Mouse (Mus musculus) hindbrain, embryonic 11.5 days (tissue): ENCODE results near the gene Cdk9. TPM values are rescaled to one million over a fixed set of nuclear protein-coding genes. Genes with fewer than 3 reads are reported as not detected.

Source experiments
- ATAC-seq: fragments of 200-750 bp; cut with Nextera tagmentation; 2 replicates; pipeline ENCODE4 v1.8.0; 2017; ENCODE audit warnings: mild to moderate bottlenecking, moderate TSS enrichment, moderate library complexity; ENCODE audit not compliant: low FRiP score
- DNase-seq: peaks from one replicate; pipeline ENCODE4 v3.0.0-alpha.2; 2015; ENCODE audit warnings: low spot score
- H3K27ac ChIP-seq: fragments of 300-500 bp; sonication (generic); 2 replicates; pipeline ENCODE4 v1.5.1; 2014; ENCODE audit warnings: mild to moderate bottlenecking, low read depth, low read length
- H3K27me3 ChIP-seq: fragments of 300-500 bp; sonication (generic); 2 replicates; pipeline ENCODE4 v1.6.1; 2014; ENCODE audit warnings: mild to moderate bottlenecking, low read length, moderate library complexity, mixed read lengths; ENCODE audit not compliant: control insufficient read depth, insufficient read depth
- H3K36me3 ChIP-seq: fragments of 300-500 bp; sonication (generic); 2 replicates; pipeline ENCODE4 v1.6.1; 2014; ENCODE audit warnings: mild to moderate bottlenecking, low read length, moderate library complexity, mixed read lengths; ENCODE audit not compliant: control insufficient read depth, insufficient read depth
- H3K4me1 ChIP-seq: fragments of 300-500 bp; sonication (generic); replicated peaks from 2 replicates; pipeline ENCODE4 v1.6.1; 2014; ENCODE audit warnings: low read length, mixed read lengths; ENCODE audit not compliant: control insufficient read depth, insufficient read depth
- H3K4me2 ChIP-seq: fragments of 300-500 bp; sonication (generic); replicated peaks from 2 replicates; pipeline ENCODE4 v1.6.1; 2014; ENCODE audit warnings: mild to moderate bottlenecking, low read depth, low read length
- H3K4me3 ChIP-seq: fragments of 300-500 bp; sonication (generic); 2 replicates; pipeline ENCODE4 v1.5.1; 2014; ENCODE audit warnings: low read depth, low read length
- H3K9ac ChIP-seq: fragments of 300-500 bp; sonication (generic); 2 replicates; pipeline ENCODE4 v1.6.1; 2014; ENCODE audit warnings: low read depth, low read length
- H3K9me3 ChIP-seq: fragments of 300-500 bp; sonication (generic); 2 replicates; pipeline ENCODE4 v1.6.1; 2016; ENCODE audit warnings: low read length; ENCODE audit not compliant: control insufficient read depth
- WGBS: fragments of 180-500 bp; shearing (Covaris S2); extraction: QIAGEN DNeasy Blood & Tissue Kit; methylation state at CpG from one replicate; pipeline ENCODE4 v1.1.7; 2014; 5-methylcytosine and 5-hydroxymethylcytosine counted together
- polyA plus RNA-seq: library from polyadenylated mRNA; unstranded; fragments of >200 nt; fragmentation: Nextera tagmentation; extraction: Ambion mirVana; gene quantifications from 2 replicates; pipeline ENCODE4 v1.2.1, GENCODE M21; 2014

Cdk9 gene
- polyA plus RNA-seq, 1 experiment from 2014 or later = 77.3 TPM

GRCm38 (mm10) chr2:32683701-32684100, 29.2 kb downstream of the Cdk9 start:
- H3K4me2 ChIP-seq = no peak overlapping the region
- no peaks in the 10 kb centered on the region for H3K36me3 ChIP-seq
- H3K9ac ChIP-seq = no peak overlapping the region
- 95% methylated on average over 10 of the region's 10 CpGs for WGBS
- no peak overlapping the region for H3K27ac ChIP-seq
- H3K27me3 ChIP-seq = no peaks in the 10 kb centered on the region
- ATAC-seq = no peak
- H3K4me3 ChIP-seq = no peak overlapping the region
- DNase-seq = no peak
- H3K9me3 ChIP-seq = no peaks in the 10 kb centered on the region
- H3K4me1 ChIP-seq = no peaks in the 10 kb centered on the region

GRCm38 (mm10) chr2:32682721-32683417, 30.0 kb downstream of the Cdk9 start:
- Histone ChIP-seq H3K4me2 (no peak overlapping the region), H3K27me3 (no peaks in the 10 kb centered on the region), H3K4me3 (no peak overlapping the region), H3K9me3 (no peaks in the 10 kb centered on the region), H3K36me3 (no peaks in the 10 kb centered on the region), H3K27ac (no peak overlapping the region), H3K4me1 (no peaks in the 10 kb centered on the region), H3K9ac (no peak overlapping the region)
- ATAC-seq (no peak), DNase-seq (no peak)
- 87% methylated on average over 14 of the region's 14 CpGs for WGBS

DNA sequence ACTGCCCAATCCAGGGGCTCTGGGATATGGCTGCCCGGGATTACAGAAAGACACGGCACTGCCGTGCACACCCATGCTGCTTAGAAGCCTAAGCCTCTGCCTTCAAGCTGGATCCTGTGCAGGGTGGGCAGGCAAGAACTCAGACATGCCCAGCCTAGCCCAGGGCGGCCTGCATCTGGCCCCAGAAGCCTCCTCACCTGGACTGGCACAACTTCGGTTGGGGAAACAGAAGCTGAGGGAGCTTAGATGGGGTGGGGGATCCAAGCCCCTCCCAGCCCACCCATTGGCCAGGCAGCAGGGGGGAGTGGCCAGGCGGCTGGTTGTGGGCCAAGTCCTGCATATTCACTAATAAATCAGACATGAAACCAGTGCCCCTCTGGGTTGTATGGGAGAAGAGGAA, 31.1 kb downstream of the Cdk9 start:
- H3K4me1 ChIP-seq = no peaks in the 10 kb centered on the region
- no peak overlapping the region for H3K9ac ChIP-seq
- H3K4me3 ChIP-seq = no peak overlapping the region
- H3K27me3 ChIP-seq = no peaks in the 10 kb centered on the region
- ATAC-seq = no peak
- no peak overlapping the region for H3K27ac ChIP-seq
- H3K4me2 ChIP-seq = no peak overlapping the region
- no peaks in the 10 kb centered on the region for H3K36me3 ChIP-seq
- H3K9me3 ChIP-seq = no peaks in the 10 kb centered on the region
- DNase-seq = no peak
- 67% methylated on average over 6 of the region's 6 CpGs for WGBS

DNA sequence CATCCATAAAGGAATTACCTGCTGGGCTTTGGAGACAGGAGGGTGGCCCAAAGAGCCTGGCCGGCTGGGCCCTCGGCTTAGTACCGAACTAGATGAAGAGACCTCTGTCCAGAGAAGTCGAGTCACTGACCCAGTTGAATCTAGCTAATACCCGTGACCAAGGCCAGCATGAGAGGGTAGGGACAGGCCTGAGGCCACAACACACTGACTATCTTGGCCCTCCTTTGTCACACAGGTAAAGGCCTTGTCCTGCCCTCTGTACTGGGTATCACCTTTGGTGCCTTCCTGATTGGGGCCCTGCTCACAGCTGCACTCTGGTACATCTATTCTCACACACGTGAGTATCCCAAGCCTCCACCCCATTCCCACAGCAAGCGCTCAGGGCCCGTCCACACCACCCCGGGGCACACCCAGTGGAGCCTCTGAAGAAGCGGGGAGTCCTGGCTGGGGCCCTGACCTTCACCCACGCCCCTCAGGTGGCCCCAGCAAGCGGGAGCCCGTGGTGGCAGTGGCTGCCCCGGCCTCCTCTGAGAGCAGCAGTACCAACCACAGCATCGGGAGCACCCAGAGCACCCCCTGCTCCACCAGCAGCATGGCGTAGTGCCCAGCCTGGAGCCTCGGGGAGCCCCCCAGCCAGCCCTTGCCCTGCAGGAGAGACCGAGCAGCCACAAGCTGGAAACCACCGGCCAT, 31.8 kb downstream of the Cdk9 start:
- 88% methylated on average over 19 of the region's 19 CpGs for WGBS
- no peaks in the 10 kb centered on the region for H3K27me3 ChIP-seq
- no peak for ATAC-seq
- H3K4me2 ChIP-seq = no peak overlapping the region
- no peaks in the 10 kb centered on the region for H3K4me1 ChIP-seq
- H3K9ac ChIP-seq = no peak overlapping the region
- H3K27ac ChIP-seq = no peak overlapping the region
- no peak for DNase-seq
- H3K36me3 ChIP-seq = no peaks in the 10 kb centered on the region
- H3K4me3 ChIP-seq = no peak overlapping the region
- H3K9me3 ChIP-seq = no peaks in the 10 kb centered on the region

DNA sequence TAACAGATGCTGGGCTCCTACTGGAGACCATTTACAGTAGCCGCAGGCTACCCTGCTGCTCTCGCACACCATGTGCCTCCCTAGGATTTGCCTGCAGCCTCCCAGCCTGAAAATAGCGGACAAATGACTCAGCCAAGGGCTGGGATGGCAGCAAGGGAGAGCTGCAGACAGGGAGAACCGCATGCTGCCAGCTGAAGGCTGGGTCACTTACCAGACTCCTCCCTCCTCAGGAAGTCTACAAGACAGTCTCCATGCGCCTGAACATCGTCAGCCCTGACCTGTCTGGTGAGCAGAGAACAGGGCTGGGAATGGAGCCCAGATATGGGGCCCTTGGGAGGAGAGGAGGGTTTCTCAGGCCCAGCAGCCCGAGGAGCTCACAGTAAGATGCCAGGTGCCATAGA, 32.8 kb downstream of the Cdk9 start:
- Histone ChIP-seq H3K4me1 (no peaks in the 10 kb centered on the region), H3K4me3 (no peak overlapping the region), H3K27ac (no peak overlapping the region), H3K36me3 (no peaks in the 10 kb centered on the region), H3K27me3 (no peaks in the 10 kb centered on the region), H3K9ac (no peak overlapping the region), H3K9me3 (no peaks in the 10 kb centered on the region), H3K4me2 (no peak overlapping the region)
- DNase-seq (no peak), ATAC-seq (no peak)
- WGBS = 60% methylated on average over 7 of the region's 7 CpGs

DNA sequence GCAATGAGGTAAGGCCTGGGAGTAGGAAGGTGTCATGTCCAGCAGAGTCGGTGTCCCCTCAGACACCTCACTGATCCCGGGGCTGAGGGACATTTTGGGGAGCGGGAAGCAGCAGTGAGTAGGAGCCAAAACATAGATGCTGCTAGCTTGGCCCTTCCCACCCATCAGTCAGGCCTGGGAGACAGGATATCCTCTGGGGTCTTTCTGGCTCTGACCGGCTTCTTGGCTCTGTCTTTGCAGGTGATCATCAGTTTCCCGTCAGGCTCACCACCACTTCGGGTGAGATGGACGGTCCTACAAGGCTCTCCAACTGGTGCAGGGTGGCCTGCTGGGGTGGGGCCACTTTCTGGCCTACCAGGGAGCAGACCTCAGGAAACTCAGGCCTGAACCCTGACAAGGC, 35.2 kb downstream of the Cdk9 start:
- ATAC-seq (no peak), DNase-seq (no peak)
- H3K27me3 ChIP-seq = no peaks in the 10 kb centered on the region
- H3K4me1 ChIP-seq = no peaks in the 10 kb centered on the region
- H3K4me3 ChIP-seq = no peak overlapping the region
- no peak overlapping the region for H3K4me2 ChIP-seq
- H3K36me3 ChIP-seq = no peaks in the 10 kb centered on the region
- no peaks in the 10 kb centered on the region for H3K9me3 ChIP-seq
- no peak overlapping the region for H3K9ac ChIP-seq
- H3K27ac ChIP-seq = no peak overlapping the region
- WGBS = 91% methylated on average over 7 of the region's 7 CpGs

GRCm38 (mm10) chr2:32676821-32677220, 36.1 kb downstream of the Cdk9 start:
- no peak for ATAC-seq
- WGBS = 93% methylated on average over 3 of the region's 3 CpGs
- no peaks in the 10 kb centered on the region for H3K36me3 ChIP-seq

DNA sequence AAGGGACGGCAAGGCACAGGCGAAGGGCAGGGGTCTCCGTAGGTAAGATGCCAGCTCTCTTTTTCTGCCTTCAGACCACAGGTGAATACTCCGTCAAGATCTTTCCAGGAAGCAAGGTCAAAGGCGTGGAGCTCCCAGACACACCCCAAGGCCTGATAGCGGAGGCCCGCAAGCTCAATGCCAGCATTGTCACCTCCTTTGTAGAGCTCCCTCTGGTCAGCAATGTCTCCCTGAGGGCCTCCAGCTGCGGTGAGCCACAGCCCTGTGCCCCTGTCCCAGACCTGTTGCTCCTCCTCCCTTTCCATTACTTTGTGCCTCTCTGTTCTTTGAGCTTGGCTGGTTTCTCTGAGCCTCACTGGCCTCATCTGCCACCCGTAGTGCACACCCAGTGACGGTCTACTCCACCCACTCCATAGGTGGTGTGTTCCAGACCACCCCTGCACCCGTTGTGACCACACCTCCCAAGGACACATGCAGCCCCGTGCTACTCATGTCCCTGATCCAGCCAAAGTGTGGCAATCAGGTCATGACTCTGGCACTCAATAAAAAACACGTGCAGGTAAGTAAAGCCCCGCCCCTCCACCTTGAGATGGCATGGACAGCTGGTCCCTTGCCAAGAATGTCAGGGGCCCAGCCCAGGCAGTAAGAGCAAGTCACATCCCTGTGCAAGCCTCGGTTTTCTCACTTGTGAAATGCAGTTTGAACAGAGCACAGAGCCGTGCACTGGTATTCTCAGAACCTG, 39.5 kb downstream of the Cdk9 start:
- ATAC-seq (no peak), DNase-seq (no peak)
- no peak overlapping the region for H3K4me2 ChIP-seq
- no peaks in the 10 kb centered on the region for H3K9me3 ChIP-seq
- H3K9ac ChIP-seq = no peak overlapping the region
- no peaks in the 10 kb centered on the region for H3K27me3 ChIP-seq
- no peaks in the 10 kb centered on the region for H3K36me3 ChIP-seq
- 86% methylated on average over 16 of the region's 16 CpGs for WGBS
- no peak overlapping the region for H3K27ac ChIP-seq
- no peaks in the 10 kb centered on the region for H3K4me1 ChIP-seq
- no peak overlapping the region for H3K4me3 ChIP-seq

More at GRCm38 (mm10) chr2:32676821-32677220, 36.1 kb downstream of the Cdk9 start:
- Histone ChIP-seq H3K27me3 (no peaks in the 10 kb centered on the region), H3K9me3 (no peaks in the 10 kb centered on the region), H3K27ac (no peak overlapping the region), H3K4me2 (no peak overlapping the region), H3K9ac (no peak overlapping the region), H3K4me1 (no peaks in the 10 kb centered on the region), H3K4me3 (no peak overlapping the region)
- no peak for DNase-seq
